Mouse (Mus musculus) yolk sac, embryonic 10.5 days (tissue): Measurements from ENCODE around the gene Il15ra.
"Not testable (repeated sequence)": the region's sequence is repeated elsewhere in the genome, so short reads cannot be mapped to it uniquely, and the experiment has no call there.

Experiments used
- DNase-seq: peaks from one replicate; pipeline ENCODE4 v3.0.0-alpha.2; 2017; ENCODE audit warnings: low spot score

Gene Il15ra

DNA sequence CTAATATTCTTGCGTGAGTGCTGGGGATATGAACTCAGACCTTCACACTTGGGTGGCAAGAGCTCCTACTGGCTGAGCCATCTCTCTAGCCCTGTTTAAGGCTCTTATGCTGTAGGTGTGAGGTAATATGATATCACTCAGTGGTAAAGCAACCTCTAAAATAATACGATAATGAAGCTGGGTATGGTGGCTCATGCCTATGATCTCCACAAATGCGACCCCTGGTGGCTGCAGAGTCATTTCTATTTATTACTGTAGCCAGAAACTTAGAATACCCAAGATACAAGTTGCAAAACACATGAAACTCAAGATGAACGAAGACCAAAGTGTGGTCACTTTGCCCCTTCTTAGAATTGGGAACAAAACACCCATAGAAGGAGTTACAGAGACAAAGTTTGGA lies 5.0 kb downstream of the Il15ra start:
- DNase-seq, result not testable (repeated sequence)

DNA sequence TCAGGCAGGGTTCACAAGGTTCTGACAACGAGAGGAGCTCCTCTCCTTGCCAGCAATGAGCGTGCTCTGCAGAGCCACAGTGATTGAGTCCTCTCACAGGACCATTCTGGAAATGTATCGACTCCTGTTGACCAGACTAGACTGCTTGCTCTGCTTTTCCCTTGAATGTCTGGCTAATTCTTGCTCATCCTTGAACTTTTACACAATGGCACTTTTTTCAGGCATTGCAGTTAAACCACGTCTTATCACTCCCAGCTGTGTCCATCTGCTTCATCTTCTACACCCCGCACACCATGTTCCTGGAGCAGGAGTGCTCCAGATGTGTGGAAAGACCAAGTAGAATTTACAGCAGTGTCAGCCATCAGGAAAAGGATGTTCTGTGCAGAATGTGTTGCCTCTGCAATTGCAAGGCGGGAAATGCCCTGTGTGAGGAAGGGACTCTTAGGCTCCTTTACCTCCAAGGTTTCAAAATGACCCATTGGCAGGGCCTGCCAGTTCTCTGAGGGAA lies 7.4 kb downstream of the Il15ra start:
- DNase-seq, result no peak

DNA sequence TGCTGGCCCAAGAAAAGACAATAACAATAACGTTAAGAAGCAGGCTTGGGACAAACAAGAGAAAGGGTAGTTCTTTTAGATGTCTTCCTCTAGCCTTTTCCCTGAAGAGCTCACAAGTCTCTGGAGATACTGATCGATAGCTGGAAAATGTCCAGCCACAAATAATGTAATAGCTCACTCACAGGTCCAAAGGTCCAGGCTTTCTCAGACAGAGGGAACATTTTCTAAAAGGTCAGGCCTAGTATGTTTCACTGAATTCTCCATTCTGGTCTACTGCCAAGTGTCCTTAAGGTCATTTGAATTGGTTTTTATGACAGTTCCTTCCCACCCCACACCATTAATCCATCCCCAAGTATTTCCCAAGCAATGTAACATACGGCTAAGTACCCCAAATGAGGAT lies 7.9 kb downstream of the Il15ra start:
- no peak for DNase-seq

DNA sequence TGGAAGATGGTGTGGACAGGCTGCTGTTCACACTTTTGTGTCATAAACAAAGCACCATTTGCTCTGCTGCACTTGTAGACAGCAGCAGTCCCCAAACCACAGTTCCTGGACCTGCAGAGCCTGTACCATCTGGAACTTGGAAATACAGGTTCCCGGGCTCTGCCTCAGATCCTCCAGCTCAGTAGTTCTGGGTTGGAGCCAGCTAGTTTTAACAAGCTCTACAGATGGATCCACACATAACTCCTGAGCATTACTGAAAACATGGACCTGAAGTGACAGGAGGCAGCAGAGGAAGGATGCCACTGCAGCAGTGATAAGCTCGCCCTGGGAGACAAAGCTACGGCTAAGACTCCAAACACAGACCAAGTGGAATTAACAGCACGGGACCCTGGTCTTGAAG lies 9.4 kb downstream of the Il15ra start:
- no peak for DNase-seq

DNA sequence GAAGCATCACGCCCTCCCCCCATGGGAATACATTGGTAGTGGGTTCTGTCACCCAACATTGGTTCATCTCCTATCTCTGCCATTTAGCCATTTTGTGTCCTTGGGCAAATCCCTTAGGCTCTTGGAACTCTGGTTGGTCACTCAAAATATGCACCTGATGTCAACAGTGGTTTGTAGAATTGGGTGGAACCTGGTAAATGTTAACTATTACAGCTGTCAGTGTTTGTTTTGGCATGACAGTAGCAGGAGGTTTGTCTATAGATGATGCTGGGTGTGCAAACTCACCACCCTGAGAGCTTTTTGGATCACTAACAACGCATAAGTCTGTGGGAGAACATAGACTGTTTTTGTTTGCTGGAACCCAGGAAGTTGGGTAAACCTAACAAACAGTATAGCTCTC lies 13.5 kb downstream of the Il15ra start:
- no peak for DNase-seq

DNA sequence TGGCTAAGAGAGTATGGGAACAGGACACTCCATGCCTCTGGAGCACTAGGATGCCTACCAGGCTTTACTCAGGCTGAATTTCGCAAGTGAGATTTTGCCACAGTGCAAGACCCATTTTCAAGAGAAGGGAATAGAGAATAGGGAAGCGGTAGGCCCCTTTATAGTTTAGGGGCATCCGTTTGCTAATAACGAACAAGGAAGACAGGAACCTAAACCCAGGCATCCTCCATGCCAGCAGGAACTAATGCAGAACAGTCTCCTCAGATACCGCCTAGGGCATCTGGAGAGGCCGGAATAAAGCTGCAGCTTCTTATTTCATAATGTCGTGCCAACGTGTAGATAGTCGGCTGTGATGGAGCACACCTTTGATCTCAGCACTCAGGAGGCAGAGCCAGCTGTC lies 17.5 kb downstream of the Il15ra start:
- no peak for DNase-seq

DNA sequence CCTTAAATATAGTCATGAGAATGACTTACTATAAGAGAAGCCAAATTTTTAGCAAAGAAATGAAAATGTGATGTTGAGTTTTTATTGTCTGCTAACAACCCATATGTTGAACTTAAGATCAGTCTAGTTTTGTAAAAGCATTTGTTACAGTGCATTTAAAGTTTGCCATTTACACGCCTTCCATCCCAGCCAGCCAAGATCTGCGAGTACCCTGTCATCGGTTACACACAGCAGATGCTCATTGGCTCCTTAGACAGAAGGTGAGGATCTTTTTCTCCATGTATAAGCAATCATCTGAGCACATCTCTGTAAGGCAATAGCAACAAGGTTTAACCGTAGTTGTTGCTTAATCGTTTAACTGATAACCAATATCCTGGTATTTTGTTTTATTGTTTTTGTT lies 22.5 kb downstream of the Il15ra start:
- DNase-seq, result no peak

DNA sequence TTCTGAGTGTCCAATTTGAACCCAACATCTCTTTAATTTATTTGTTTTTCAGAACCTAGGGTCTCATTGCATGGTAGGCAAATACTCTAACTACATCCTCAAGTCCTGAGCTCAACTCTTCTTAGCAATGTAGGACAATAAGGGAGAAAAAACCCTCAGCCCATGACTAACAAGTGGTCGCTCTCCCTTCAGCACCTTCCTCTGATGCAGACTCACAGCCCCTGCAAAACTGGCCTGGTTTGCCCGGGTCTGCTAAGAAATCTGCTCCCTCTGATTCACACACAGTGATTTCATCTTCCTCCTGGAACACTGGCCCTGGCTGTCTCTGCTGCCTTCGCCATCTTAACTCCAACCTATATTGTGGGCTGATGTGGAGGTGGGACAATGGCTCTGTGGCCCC lies 24.0 kb downstream of the Il15ra start:
- DNase-seq, result no peak

DNA sequence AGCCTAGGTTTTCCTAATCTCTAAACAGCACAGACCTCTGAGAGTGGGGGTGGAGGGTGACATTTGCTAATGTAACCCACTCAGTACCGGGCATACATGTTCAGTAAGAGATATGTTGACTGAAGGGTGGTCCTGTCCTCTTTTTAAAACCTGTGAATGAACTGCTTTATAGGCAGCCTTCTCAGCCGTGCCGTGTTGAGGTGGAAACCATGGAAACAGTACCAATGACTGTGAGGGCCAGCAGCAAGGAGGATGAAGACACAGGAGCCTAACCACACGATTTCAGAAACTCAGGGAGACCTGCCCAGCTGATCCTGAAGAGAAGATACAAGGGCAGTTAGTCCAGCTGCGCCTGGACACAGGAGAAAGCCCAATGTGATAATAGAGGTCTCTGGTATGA lies 27.9 kb downstream of the Il15ra start:
- no peak for DNase-seq

DNA sequence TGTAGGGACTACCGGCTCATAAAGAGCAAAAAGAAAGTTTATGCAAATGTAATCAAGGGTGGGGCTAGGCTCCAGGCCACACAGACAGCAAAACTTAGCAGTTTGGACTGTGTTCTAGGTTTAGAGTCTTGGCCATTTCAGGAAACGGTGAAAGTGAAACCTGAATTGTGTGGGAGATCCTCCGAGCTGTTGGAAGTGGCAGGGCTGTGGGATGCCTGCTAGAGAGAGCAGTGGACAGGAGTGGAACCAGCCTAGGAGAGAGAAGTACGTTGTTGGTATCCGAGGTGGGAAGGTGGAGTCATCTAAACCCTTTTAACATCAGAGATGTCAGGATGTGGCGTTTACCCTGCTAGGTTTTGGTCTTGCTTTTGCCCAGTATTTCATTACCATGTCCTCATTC lies 30.8 kb downstream of the Il15ra start:
- DNase-seq, result no peak

DNA sequence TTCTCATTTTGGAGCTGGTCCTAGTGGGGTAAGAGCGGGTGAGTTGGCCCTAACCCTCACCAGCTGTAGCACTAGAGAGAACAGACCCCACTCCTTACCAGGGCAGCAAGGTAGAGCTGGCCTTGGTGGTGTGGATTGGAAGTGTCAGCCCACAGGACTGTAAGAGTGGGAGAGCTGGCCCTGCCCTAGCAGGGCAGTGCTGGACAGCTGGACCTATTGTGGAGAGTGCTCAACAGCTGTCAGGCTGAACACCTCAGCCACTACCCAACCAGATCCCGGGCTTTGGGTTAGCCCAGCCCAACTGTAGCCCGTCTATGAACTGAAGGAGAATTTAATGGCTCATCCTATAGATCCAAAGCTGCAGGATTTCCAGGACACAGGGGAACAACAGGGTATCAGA lies 33.7 kb downstream of the Il15ra start:
- DNase-seq, result no peak

DNA sequence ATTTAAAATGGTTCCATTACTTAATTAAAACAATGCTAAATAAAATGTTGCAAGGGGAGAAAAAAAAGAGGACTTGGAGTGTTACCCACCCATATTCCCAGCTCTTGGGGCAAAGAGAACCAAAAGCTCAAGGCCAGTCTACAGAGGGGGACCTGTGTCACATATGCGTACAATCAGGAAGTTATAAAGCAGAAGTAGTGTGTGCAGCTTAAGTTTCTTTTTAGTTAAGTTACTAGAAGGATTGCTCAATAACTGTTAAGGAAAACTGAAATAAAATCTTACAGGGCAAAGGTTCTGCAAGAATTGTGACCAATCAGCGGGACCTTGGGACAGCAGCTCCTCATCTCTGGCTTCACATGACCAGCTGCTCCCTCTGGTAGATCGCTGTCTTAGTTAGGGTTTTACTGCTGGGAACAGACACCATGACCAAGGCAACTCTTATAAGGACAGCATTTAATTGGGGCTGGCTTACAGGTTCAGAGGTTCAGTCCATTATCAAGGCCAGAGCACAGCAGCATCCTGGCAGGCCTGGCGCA lies 34.5 kb downstream of the Il15ra start:
- DNase-seq, result no peak

DNA sequence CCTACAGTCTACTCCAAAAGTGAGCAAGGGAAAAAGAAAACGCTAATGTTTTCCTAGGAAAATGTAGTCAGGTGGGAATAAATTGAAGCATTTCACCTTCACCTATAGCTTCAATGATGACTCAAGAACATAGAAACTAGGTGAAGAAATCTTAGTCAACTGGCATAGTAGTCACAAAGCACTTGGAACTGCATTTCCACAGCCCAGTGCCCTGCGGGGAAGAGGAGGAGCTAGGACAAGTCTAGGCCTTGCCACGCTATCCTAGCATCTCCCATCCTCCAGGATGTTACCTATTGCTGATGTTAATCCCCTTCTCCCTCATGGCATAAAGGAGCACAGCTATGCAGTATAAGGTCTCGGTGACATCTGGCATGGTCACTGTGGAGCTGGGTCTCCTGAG lies 57.5 kb downstream of the Il15ra start:
- DNase-seq, result no peak

DNA sequence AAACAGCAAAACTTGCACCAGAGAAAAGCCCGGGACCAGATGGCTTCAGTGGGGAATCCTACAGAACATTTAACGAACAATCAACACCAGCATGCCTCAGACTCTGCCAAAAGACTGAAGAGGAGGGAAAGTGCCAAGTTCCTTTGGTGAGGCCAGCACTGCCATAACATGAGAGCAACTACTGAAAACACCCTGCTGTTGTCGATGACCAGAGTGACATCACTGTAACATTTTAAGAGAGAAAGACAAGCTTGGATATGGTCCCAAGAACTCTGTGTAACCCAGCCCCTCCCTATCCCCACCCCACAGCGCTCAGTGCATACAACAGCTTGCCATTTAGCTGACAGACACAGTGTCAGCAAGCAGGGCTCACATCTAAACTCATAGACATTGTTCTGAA lies 60.6 kb downstream of the Il15ra start:
- DNase-seq, result no peak

DNA sequence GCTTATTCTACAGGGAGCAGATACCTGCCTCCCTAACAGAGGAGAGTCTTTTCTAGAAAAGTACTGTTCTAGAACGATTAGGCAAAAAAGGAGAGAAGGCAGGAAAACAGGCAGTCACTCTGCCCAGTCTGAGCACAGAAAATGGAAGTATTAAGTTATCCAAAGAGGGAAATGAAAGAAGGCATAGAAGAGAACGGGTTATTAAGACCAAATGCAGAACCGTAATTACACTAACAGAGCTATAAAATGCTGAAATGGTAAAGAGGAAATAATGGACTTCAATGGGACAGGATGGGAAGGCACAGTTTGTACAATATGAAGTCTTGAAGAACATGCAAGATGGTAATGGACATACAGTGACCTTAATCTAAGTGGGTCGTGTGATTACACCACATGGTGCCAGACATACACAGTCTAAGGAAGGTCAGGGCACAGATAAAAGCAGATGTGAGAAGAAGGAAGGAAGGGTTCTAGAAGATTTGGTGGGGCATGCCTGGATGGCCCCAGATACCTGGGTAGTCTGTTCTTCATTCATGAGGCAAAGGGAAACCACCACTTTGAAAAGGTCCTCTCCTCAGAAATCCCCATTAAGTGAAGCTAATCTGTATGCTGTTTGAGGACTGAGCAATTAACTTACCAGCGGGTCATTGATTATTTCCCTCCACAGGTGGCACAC lies 61.5 kb downstream of the Il15ra start:
- DNase-seq, result no peak

DNA sequence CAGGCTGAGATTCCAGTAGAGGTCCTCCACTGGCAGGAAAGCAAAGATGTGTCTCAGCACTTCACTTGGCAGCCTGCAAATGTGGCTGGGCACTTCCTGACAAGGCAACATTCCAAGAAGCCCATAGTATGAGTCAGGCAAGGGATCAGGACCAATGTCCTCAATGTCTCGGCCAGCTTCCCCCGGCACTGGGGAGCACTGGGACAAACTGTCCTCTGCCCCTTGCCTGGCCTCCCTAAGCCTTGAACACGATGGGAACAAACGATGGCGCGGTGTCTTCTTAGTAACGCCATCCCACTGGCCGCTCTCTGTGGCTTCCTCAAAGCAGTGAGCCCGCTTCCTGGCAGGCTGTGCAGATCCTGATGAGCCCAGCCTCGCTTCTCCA lies 62.1 kb downstream of the Il15ra start:
- no peak for DNase-seq

DNA sequence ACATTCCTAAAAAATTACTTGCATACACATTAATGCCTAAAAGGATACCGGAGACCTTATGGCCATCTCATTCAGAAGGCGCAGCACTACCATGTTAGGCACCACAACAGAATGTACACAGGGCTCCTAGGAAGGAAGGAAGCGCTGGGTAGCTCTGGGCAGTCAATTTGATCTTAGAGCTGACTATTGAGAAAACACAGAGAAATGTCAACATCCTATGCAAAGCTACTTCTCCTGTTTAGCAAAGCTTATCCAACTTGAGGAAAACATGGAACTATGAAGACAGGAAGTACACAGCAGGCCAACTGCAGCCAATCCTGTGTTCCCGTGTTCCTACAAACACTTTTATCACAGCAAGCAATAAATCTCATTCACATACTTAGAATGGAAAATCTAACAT lies 66.6 kb downstream of the Il15ra start:
- no peak for DNase-seq

DNA sequence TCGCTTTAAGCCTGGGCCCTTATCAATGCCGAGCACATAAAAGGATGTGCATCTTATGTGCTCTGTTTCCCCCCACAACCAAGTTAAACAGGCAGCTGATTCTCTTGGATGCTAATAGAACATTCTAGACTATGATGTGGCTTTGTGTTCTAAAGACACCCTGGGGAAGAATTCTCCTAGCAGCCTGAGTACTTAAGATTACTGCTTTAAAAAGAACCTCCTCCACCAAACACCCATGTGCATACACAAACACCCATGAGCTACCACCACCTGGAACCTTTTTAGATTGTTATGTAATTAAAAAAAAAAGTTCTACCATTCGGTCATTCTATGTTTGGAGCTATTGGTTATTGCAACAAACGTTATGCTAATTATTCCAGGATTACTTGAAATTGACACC lies 67.3 kb downstream of the Il15ra start:
- DNase-seq, result no peak

DNA sequence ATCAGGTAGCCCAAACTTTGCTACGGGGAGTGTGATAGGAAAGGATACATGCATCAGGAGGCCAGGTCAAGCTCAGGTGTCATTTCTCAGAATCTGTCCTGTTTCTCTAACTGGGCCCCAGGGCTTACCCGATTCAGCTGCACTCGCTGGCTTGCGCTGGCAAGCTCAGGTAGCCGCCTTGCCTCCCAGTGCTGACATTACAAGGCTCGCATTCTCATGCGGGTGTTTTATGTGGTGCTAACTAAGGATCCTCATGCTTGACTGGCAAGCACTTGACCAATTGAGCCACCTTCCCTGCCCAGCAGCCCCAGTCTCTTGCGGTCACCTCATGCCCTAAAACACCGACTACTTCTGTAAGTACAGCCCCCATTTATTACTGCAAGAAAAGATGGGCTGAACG lies 69.3 kb downstream of the Il15ra start:
- DNase-seq, result no peak

DNA sequence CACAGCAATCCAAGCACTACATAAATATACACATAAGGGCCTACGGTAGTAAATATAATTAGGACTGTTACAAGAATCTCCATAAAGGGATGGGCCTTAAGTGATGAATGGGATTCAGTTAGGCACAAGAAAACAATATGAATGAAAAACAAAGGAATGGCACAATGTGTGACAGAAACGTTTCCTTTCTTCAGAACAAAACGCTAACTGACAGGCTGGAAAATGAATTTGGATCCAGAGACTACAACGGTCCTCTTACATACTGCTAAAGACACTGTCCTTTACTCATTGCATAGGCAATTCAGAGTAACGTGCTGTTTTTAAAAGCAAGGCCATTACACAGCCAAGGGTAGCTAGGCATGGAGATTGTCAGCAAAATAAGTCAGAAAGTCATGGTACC lies 70.0 kb downstream of the Il15ra start:
- DNase-seq, result no peak

DNA sequence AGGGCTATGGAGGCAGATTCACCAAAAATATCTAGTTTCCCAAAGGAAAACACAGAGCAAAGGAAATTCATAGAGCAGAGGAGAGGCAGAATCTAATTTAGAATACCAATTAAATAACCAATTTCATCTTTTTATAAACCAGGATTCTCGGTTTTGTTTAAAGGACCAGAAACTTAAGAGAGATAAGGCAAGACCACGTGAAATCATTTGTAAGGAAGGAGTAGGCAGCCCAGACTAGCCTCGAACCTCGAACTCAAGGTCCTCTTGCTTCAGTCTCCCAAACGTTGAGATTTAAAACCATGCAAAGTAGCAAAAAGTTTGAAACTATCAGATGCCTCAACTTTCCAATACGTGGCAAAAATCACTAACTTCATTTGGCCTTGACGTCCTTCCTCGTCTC lies 71.3 kb downstream of the Il15ra start:
- DNase-seq, result no peak

DNA sequence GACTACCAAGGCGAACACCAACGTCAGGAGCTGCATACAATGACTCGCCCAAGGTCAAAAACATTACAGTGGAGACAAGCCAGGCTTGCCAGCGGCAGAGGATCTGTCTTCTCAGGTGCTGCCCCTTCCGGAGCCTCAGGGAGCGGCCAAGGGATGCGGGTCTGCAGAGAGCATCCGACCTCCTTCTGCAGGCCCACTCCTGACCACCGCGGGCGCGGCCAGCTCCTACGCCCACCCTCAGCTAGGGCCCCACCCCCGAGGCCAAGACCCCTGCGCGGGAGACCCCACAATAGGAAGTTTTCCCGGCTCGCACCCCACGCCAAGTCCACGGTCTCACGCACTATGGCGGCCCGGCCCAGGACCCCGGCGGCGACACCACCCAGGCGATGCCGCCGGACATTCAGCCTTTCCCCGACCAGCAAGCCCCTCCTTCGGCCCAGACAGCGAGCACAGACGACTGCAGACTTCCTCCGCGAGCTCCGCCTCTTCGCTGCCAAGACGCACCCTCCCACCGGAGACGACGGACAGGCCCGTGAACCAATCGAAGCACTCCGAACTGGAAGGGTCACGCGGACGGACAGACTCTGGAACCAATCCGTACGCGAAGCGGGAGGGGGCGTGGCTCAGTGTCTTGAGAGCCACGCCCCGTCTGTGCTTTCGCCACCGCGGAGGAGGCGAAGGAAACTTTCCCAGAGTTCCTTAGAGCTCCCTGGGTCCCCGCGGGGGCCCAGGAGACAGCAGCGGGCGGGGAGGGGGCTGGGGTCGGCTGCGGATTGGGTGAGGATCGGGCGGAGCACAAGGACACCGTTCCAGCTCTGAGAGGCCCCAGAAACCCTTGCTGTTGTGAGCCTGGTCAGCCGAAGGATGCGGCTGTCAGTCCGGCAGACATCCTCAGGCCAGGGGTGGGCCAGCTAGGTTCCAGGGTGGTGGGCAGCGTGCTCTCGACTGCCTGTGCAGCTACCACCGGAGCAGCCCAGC lies 72.3 kb downstream of the Il15ra start, which contains the start of the genes Fbh1 and Ankrd16:
Gene Fbh1, minus strand, starts transcription at position 492 of the 978 bp plus-strand sequence.
Gene Ankrd16, plus strand, starts transcription at position 786 of the 978 bp plus-strand sequence.
- DNase-seq, result peak; percentile 100
